Mouse (Mus musculus) intestine, embryonic 15.5 days (tissue): ENCODE results near the gene Rnf24. TPM values are rescaled to one million over a fixed set of nuclear protein-coding genes. Genes with fewer than 3 reads are reported as not detected.

Source experiments
- ATAC-seq: fragments of 200-750 bp; cut with Nextera tagmentation; 2 replicates; pipeline ENCODE4 v1.8.0; 2017; ENCODE audit warnings: moderate TSS enrichment, moderate library complexity
- H3K27ac ChIP-seq: fragments of 300-500 bp; sonication (generic); 2 replicates; pipeline ENCODE4 v1.5.1; 2015; ENCODE audit warnings: mild to moderate bottlenecking, inconsistent platforms
- H3K27me3 ChIP-seq: fragments of 300-500 bp; sonication (generic); replicated peaks from 2 replicates; pipeline ENCODE4 v1.6.1; 2015; ENCODE audit warnings: inconsistent platforms
- H3K36me3 ChIP-seq: fragments of 300-500 bp; sonication (generic); 2 replicates; pipeline ENCODE4 v1.6.1; 2015; ENCODE audit warnings: inconsistent platforms
- H3K4me1 ChIP-seq: fragments of 300-500 bp; sonication (generic); replicated peaks from 2 replicates; pipeline ENCODE4 v1.6.1; 2015; ENCODE audit warnings: inconsistent platforms
- H3K4me2 ChIP-seq: fragments of 300-500 bp; sonication (generic); replicated peaks from 2 replicates; pipeline ENCODE4 v1.6.1; 2015; ENCODE audit warnings: mild to moderate bottlenecking, inconsistent platforms
- H3K4me3 ChIP-seq: fragments of 300-500 bp; sonication (generic); replicated peaks from 2 replicates; pipeline ENCODE4 v1.5.1; 2015; ENCODE audit warnings: inconsistent platforms
- H3K9ac ChIP-seq: fragments of 300-500 bp; sonication (generic); 2 replicates; pipeline ENCODE4 v1.6.1; 2015; ENCODE audit warnings: inconsistent platforms
- H3K9me3 ChIP-seq: fragments of 300-500 bp; sonication (generic); 2 replicates; pipeline ENCODE4 v1.6.1; 2016; ENCODE audit warnings: inconsistent platforms
- WGBS: fragments of 180-500 bp; shearing (Covaris S2); methylation state at CpG from one replicate; pipeline ENCODE4 v1.1.7; 2015; 5-methylcytosine and 5-hydroxymethylcytosine counted together
- polyA plus RNA-seq: library from polyadenylated mRNA; unstranded; fragments of >200 nt; fragmentation: Nextera tagmentation; extraction: Ambion mirVana; gene quantifications from 2 replicates; pipeline ENCODE4 v1.2.1, GENCODE M21; 2015

Rnf24 gene
- polyA plus RNA-seq, 1 experiment from 2014 or later: 2.2 TPM

DNA sequence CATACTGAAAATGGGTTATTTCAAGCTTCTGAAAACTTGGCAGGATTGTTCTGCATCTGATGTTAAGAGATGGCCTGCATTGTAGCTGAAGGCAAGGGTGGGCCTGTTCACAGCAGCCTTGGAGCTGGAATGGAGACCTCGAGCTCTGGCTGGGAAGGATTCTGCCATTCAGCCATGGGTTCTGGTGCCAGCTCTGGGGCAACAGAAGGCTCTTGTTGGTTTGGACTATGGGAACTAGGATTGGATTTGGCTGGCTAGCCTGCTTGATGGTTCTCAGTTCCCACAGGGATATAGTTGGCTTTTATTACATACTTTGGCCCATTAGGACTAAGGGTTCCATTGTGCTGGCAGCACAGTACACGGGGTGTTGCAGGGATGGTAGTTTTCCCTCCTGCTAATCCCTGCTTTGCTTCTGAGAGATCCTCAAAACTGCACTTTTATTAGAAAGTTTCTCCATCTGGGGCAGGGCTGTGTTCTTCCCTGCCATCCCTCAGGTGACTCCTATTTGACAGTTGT is 55.9 kb downstream of the Rnf24 start:
- Histone ChIP-seq H3K4me1 (no peaks in the 10 kb centered on the region), H3K9me3 (no peaks in the 10 kb centered on the region), H3K4me2 (no peak overlapping the region), H3K36me3 (peaks cover 30% of the 10 kb centered on the region), H3K4me3 (no peak overlapping the region), H3K27me3 (no peaks in the 10 kb centered on the region), H3K27ac (no peak overlapping the region), H3K9ac (no peak overlapping the region)
- WGBS: 94% methylated on average over 2 of the region's 2 CpGs
- no peak for ATAC-seq

DNA sequence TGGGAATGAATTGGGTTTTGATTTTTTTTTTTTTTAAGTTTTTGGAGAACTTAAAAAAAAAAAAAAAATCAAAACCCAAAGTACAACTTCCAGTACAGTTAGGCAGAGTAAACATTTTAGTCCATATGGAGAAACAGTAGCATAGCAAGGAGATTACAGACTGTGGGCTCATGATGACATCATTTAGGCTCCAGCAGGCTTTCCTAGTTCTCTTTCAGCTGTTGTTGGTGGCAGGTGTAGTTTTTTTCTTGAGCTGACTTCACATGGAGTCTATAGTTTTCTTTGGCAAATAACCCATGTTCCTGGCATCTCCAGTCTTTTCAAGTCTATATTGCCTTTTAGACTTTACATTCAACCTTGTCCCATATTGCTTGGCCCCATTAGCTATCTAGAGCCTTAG is 62.0 kb downstream of the Rnf24 start:
- no peaks in the 10 kb centered on the region for H3K9me3 ChIP-seq
- H3K27ac ChIP-seq: no peak overlapping the region
- no peak overlapping the region for H3K4me2 ChIP-seq
- no peak overlapping the region for H3K4me3 ChIP-seq
- H3K4me1 ChIP-seq: no peaks in the 10 kb centered on the region
- H3K27me3 ChIP-seq: no peaks in the 10 kb centered on the region
- ATAC-seq: no peak
- H3K9ac ChIP-seq: no peak overlapping the region
- peaks cover 27% of the 10 kb centered on the region for H3K36me3 ChIP-seq

DNA sequence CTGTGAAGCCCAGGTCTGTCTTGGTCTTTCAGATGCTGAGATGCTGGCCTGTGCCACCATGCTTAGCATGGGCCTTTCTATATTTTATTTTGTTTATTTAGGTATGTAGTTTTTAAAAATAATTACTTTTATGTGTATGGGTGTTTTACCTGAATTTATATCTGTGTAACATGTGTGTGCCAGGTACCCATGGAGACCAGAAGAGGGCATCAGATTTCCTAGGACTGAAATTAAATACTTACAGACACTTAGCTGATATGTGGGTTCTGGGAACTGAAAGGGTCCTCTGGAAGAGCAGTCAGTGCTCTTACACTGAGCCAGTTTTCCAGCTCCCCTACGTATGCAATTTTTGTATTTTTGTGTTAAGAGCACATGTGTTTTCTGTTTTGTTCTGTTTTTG is 66.4 kb downstream of the Rnf24 start:
- Histone ChIP-seq H3K9me3 (no peaks in the 10 kb centered on the region), H3K4me1 (no peaks in the 10 kb centered on the region), H3K9ac (no peak overlapping the region), H3K27ac (no peak overlapping the region), H3K4me2 (no peak overlapping the region), H3K27me3 (no peaks in the 10 kb centered on the region), H3K4me3 (no peak overlapping the region), H3K36me3 (peaks cover 12% of the 10 kb centered on the region)
- no peak for ATAC-seq
- 89% methylated on average over 1 of the region's 1 CpGs for WGBS

DNA sequence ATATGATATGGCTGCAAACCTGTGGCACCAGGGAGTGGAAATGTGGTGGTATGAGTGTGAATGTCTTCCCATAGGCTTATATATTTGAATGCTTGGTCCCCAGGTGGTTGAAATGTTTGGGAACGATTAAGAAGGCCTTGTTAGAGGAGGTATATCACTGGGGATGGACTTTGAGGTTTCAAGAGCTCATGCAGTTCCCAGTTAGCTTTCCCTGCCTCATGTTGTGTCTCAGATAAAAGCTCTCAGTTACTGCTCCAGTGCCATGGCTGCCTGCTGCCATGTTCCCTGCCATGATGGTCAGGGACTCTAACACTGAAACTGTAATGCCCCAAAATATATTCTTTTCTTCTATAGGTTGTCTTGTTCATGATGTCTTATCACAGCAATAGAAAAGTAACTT is 71.1 kb downstream of the Rnf24 start:
- H3K27me3 ChIP-seq: no peaks in the 10 kb centered on the region
- no peak for ATAC-seq
- H3K4me3 ChIP-seq: no peak overlapping the region
- H3K9ac ChIP-seq: no peak overlapping the region
- H3K4me1 ChIP-seq: no peaks in the 10 kb centered on the region
- WGBS: 92% methylated on average over 1 of the region's 1 CpGs
- H3K9me3 ChIP-seq: no peaks in the 10 kb centered on the region
- no peak overlapping the region for H3K27ac ChIP-seq
- H3K4me2 ChIP-seq: no peak overlapping the region
- peaks cover 11% of the 10 kb centered on the region for H3K36me3 ChIP-seq

DNA sequence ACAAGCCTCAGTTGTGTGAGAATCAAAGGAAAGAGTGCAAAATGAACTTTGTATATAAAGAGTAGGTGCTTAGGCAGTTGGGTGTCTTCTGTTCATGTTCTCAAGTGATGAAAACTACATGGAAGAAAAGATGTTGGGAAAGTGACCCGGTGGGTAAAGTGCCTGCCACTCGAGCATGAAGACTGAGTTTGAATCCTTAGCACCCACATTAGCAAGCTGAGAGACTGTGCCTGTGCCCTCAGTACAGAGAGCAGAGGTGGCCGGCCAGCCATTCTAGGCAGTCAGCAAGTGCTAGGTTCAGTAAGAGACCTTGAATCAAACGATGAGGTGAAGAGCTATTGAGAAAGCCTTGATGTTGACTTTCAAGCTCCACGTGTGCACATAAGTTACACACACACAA is 76.0 kb downstream of the Rnf24 start:
- Histone ChIP-seq H3K9ac (no peak overlapping the region), H3K27me3 (no peaks in the 10 kb centered on the region), H3K4me3 (no peak overlapping the region), H3K9me3 (no peaks in the 10 kb centered on the region), H3K4me1 (no peaks in the 10 kb centered on the region), H3K4me2 (no peak overlapping the region), H3K36me3 (peaks cover 31% of the 10 kb centered on the region), H3K27ac (no peak overlapping the region)
- no peak for ATAC-seq
- 91% methylated on average over 5 of the region's 5 CpGs for WGBS

DNA sequence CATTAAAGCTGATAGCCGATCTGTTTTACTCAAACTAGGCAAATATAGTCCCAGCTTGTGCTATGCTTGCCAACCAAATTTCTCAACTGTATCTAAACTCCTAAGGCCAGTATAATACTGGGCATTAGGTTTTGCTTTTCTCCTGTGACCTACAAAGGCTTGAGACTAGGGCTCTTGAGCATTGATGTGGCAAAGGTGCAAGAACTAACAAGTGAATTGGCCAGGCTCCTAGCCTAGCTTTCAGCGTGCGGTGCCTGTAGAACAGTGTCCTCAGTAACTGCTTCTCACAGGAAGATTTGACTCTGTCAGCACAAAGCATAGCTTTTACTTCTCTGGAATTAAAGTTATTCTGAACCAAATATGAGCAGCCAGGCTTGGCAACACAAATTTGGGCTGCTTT is 77.2 kb downstream of the Rnf24 start:
- H3K4me3 ChIP-seq: no peak overlapping the region
- WGBS: 95% methylated on average over 3 of the region's 3 CpGs
- peaks cover 31% of the 10 kb centered on the region for H3K36me3 ChIP-seq
- no peaks in the 10 kb centered on the region for H3K9me3 ChIP-seq
- no peak overlapping the region for H3K27ac ChIP-seq
- H3K27me3 ChIP-seq: no peaks in the 10 kb centered on the region
- ATAC-seq: no peak
- no peak overlapping the region for H3K4me2 ChIP-seq
- no peaks in the 10 kb centered on the region for H3K4me1 ChIP-seq
- no peak overlapping the region for H3K9ac ChIP-seq

DNA sequence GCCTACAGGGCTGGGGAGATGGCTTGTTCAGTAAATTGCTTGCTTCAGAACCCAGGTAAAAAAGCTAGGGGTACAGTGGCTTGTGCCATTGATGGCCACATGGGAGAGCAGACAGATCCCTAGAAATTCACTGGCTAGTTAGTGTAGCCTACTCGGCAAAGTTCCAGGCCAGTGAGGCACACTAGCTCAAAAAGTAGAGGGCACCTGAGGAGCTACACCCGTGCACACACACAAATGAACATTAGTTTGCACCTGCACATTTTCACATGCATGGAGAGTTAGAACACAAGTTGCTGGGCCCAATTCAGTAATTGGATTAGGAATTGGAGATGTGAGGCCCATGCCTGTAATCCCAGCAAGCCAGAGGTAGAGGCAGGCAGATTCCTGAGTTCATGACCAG is 87.6 kb downstream of the Rnf24 start:
- H3K27ac ChIP-seq: no peak overlapping the region
- no peak overlapping the region for H3K4me2 ChIP-seq
- ATAC-seq: no peak
- H3K9me3 ChIP-seq: no peaks in the 10 kb centered on the region
- H3K36me3 ChIP-seq: no peaks in the 10 kb centered on the region
- H3K9ac ChIP-seq: no peak overlapping the region
- H3K27me3 ChIP-seq: no peaks in the 10 kb centered on the region
- peaks cover 18% of the 10 kb centered on the region for H3K4me1 ChIP-seq
- no peak overlapping the region for H3K4me3 ChIP-seq
- 79% methylated on average over 2 of the region's 2 CpGs for WGBS

DNA sequence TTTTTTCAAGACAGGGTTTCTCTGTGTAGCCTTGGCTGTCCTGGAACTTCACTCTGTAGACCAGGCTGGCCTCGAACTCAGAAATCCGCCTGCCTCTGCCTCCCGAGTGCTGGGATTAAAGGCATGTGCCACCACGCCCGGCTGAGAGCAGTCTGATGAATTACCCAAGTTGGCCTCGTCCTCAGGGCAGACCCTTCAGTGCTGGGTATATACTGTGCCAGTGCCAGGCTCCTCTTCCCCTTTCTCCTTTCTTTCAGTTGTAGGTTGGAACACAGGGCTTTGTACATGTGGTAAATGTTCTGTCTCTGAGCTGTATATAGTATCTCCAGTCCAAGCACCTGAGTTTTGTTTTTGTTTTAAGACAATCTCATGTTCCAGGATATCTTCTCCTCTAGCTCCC is 88.7 kb downstream of the Rnf24 start:
- no peaks in the 10 kb centered on the region for H3K36me3 ChIP-seq
- H3K9ac ChIP-seq: no peak overlapping the region
- H3K9me3 ChIP-seq: no peaks in the 10 kb centered on the region
- peak overlapping the region; percentile 80; the same call in 1 of the 2 replicates for H3K4me3 ChIP-seq
- ATAC-seq: no peak
- 72% methylated on average over 6 of the region's 6 CpGs for WGBS
- H3K4me1 ChIP-seq: peaks cover 18% of the 10 kb centered on the region
- no peaks in the 10 kb centered on the region for H3K27me3 ChIP-seq
- H3K4me2 ChIP-seq: peak overlapping the region; percentile 70
- H3K27ac ChIP-seq: no peak overlapping the region

DNA sequence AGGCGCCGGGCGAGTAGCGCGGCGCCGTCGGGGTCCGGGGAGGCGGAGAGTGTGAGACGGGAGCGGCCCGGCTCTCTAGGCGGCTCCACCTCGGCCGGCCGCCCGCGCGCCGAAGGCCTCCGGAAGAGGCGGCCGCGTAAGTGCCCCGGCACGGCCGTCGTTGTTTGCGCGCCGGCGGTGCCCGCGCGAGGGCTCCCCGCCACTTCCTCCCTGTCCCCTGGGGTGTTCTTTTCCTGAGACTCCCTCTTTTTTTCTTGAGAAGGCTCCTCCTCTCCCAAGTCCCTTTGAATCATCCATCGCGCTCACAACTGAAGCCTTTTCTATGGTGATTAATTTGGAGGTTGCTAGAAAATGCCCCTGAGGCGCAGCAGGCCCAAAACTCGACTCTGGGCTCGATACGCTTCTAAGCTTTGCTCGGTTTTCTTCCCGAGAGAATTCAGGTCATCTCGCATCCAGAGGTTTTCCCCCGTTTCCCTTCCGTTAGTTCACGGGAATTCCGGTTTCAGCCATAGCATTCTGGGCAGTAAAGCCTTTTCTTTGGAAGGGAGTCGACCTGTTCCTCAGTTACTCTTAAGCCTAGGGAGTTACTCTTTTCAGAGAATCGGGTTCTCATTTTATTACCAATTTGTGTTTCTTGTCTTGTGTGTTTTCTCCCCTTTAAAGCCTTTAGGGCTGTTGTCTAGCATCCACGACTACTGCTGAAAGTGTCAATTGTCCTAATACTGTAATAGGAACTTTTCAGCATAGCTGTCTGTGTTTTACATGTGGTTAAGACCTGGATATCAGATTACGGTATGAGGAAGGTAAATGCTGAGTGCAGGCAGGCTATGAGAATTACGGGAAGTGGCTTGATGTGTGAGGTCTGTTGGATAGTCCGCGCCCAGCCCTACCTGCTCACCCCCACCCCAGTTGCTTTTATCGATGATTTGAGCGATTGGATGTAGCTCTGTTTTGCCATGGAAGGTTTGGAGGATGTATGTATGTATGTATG is 89.7 kb downstream of the Rnf24 start:
- peak overlapping the region; percentile 70 for H3K4me2 ChIP-seq

DNA sequence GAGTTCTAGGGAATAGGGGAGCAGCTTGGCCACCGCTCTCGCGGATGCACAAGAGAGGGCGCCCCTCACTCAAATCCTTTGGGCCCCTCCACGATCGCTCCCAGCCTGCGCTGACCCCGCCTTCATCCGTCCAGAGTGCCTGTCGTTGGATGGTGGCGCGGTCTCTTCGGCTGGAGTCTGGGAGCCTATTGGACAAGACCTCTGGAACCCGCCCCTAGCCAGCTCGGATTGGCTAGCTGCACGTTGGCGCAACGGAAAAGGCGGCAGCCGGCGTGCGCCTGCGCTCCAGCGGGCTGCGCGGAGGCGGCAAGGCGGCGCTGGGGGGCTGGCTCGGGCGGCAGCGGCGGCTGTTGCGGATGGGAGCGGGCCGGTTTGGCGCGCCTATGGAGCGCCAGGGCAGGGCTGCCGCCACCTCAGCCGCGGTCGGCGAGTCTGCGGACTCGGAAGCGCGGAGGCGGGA is 90.4 kb downstream of the Rnf24 start, which contains the start of gene Pank2:
Gene Pank2 (plus strand): TSS at position 283 of the 460 bp plus-strand sequence.
- H3K36me3 ChIP-seq: no peaks in the 10 kb centered on the region
- H3K27me3 ChIP-seq: no peaks in the 10 kb centered on the region
- 0% methylated on average over 49 of the region's 49 CpGs for WGBS
- H3K9ac ChIP-seq: peak within 1 kb of the TSS; percentile 94
- H3K4me3 ChIP-seq: peak within 1 kb of the TSS; percentile 80
- H3K9me3 ChIP-seq: no peaks in the 10 kb centered on the region
- ATAC-seq: peak; percentile 99
- H3K4me2 ChIP-seq: peak within 1 kb of the TSS; percentile 70
- H3K27ac ChIP-seq: peak within 1 kb of the TSS; percentile 100
- peaks cover 18% of the 10 kb centered on the region for H3K4me1 ChIP-seq

More for the DNA sequence above, 89.7 kb downstream of the Rnf24 start:
- WGBS: under 1% methylated on average over 53 of the region's 59 CpGs
- ATAC-seq: peak; percentile 85
- Histone ChIP-seq H3K9me3 (no peaks in the 10 kb centered on the region), H3K36me3 (no peaks in the 10 kb centered on the region), H3K4me1 (peaks cover 18% of the 10 kb centered on the region), H3K27me3 (no peaks in the 10 kb centered on the region), H3K27ac (peak overlapping the region; percentile 100), H3K4me3 (peak overlapping the region; percentile 80), H3K9ac (peak overlapping the region; percentile 94)

DNA sequence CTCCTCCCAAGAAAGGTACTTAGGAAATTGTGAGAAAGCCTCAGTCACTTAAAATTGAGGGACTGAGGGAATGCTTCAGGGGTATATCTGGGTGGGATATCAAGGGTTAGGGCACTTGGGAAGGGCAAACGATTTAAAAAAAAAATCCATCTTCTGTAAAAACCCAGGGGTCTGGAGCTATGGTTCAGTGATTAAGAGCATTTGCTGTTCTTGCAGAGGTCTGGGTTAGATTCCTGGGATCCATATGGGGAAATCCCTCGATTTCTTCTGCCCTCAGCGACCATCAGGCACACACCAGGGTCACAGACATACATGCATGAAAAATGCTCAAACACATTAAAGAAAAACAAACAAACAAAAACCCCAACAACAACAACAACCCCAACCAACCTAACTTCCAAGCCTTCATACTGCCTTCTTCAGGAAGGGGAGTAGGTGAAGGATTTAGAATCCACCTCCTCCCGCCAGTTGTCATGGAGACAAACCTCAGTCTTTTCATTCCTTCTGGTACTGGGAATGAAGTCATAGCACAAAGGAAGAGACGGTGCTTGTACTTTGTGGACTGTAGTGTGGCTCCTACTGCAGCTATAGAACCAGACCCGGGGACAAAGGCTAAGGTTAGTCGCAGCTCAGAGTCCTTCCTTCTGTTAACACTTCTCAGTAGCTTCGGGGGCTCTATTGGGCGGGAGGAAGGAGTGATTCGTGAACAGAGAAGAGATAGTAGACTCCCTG is 91.0 kb downstream of the Rnf24 start:
- WGBS: 6% methylated on average over 10 of the region's 10 CpGs
- peak overlapping the region; percentile 80 for H3K4me3 ChIP-seq
- peaks cover 18% of the 10 kb centered on the region for H3K4me1 ChIP-seq
- peak overlapping the region; percentile 62 for H3K4me2 ChIP-seq
- peak overlapping the region; percentile 62 for H3K9ac ChIP-seq
- H3K36me3 ChIP-seq: no peaks in the 10 kb centered on the region
- peak overlapping the region; percentile 100 for H3K27ac ChIP-seq
- no peaks in the 10 kb centered on the region for H3K9me3 ChIP-seq
- ATAC-seq: peak; percentile 77
- no peaks in the 10 kb centered on the region for H3K27me3 ChIP-seq
